Mouse (Mus musculus): ENCODE results near the gene Pgm2l1. TPM values are rescaled to one million over a fixed set of nuclear protein-coding genes. Genes with fewer than 3 reads are reported as not detected.

Pgm2l1 gene
- polyA plus RNA-seq, 1 experiment from 2014 or later: 0.96 TPM

DNA sequence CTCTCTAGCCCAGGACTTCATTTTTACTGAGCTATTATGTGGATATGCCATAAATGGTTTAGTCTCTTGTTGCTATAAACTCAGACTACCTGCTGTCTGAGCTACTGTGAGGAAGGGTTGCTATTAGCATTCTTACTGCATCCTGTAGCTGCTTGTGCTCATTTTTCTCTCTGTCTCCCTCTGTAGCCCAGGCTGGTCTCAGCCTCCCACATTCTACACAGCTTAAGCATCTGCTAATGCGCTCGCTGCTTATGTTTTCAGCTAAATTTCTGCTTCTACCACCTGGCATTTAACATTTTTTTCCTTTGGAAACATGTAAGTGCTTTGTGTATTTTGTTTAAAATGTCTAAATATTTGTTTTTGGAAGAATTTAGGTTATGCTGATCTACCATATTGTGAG is 68.6 kb downstream of the Pgm2l1 start:
- Histone ChIP-seq H3K9ac (replicated peaks) (no peak overlapping the region), H3K9me3 (ENCODE audit: low read length) (no peaks in the 10 kb centered on the region), H3K27ac (ENCODE audit: low read depth) (no peak overlapping the region), H3K4me2 (ENCODE audit: low read depth, low read length) (no peak overlapping the region), H3K27me3 (ENCODE audit: insufficient read depth, low read length) (no peaks in the 10 kb centered on the region), H3K4me3 (ENCODE audit: low read depth, low read length) (no peak overlapping the region), H3K4me1 (ENCODE audit: insufficient read depth) (no peaks in the 10 kb centered on the region), H3K36me3 (replicated peaks; ENCODE audit: insufficient read depth, low read length) (no peaks in the 10 kb centered on the region)
- TF ChIP-seq CTCF (IDR thresholded peaks at IDR 0.05; ENCODE audit: low read depth) (no peak), EP300 (IDR thresholded peaks at IDR 0.05; ENCODE audit: low read depth) (no peak)
- DNase-seq (no peak), ATAC-seq (no peak)
- WGBS (ENCODE audit: insufficient replicate concordance): 83% methylated on average over 2 of the region's 2 CpGs

GRCm38 (mm10) chr7:100296699-100297098 is 69.5 kb downstream of the Pgm2l1 start:
- TF ChIP-seq CTCF (IDR thresholded peaks at IDR 0.05; ENCODE audit: low read depth): no peak
- TF ChIP-seq EP300 (IDR thresholded peaks at IDR 0.05; ENCODE audit: low read depth): no peak
- ATAC-seq: no peak
- WGBS (ENCODE audit: insufficient replicate concordance): 79% methylated on average over 6 of the region's 6 CpGs
- H3K36me3 ChIP-seq (replicated peaks; ENCODE audit: insufficient read depth, low read length): no peaks in the 10 kb centered on the region
- no peak overlapping the region for H3K4me3 ChIP-seq (ENCODE audit: low read depth, low read length)
- no peaks in the 10 kb centered on the region for H3K4me1 ChIP-seq (ENCODE audit: insufficient read depth)
- H3K4me2 ChIP-seq (ENCODE audit: low read depth, low read length): no peak overlapping the region
- no peaks in the 10 kb centered on the region for H3K9me3 ChIP-seq (ENCODE audit: low read length)
- H3K27ac ChIP-seq (ENCODE audit: low read depth): no peak overlapping the region
- no peak for DNase-seq
- no peaks in the 10 kb centered on the region for H3K27me3 ChIP-seq (ENCODE audit: insufficient read depth, low read length)
- no peak overlapping the region for H3K9ac ChIP-seq (replicated peaks)

- no peak overlapping the region for H3K4me3 ChIP-seq (ENCODE audit: low read depth, low read length)
- no peak overlapping the region for H3K27ac ChIP-seq (ENCODE audit: low read depth)
- H3K4me1 ChIP-seq (ENCODE audit: insufficient read depth): no peaks in the 10 kb centered on the region
- no peak for ATAC-seq
- H3K36me3 ChIP-seq (replicated peaks; ENCODE audit: insufficient read depth, low read length): no peaks in the 10 kb centered on the region
- DNase-seq: no peak
- no peak overlapping the region for H3K4me2 ChIP-seq (ENCODE audit: low read depth, low read length)
- no peaks in the 10 kb centered on the region for H3K9me3 ChIP-seq (ENCODE audit: low read length)
- TF ChIP-seq CTCF (IDR thresholded peaks at IDR 0.05; ENCODE audit: low read depth) (no peak), EP300 (IDR thresholded peaks at IDR 0.05; ENCODE audit: low read depth) (no peak)
- WGBS (ENCODE audit: insufficient replicate concordance): 76% methylated on average over 14 of the region's 14 CpGs
- no peaks in the 10 kb centered on the region for H3K27me3 ChIP-seq (ENCODE audit: insufficient read depth, low read length)
- H3K9ac ChIP-seq (replicated peaks): no peak overlapping the region
These were observed 71.8 kb downstream of the Pgm2l1 start for GRCm38 (mm10) chr7:100298861-100299510.

GRCm38 (mm10) chr7:100301390-100301789 is 74.2 kb downstream of the Pgm2l1 start:
- Histone ChIP-seq H3K9ac (replicated peaks) (no peak overlapping the region), H3K9me3 (ENCODE audit: low read length) (no peaks in the 10 kb centered on the region), H3K36me3 (replicated peaks; ENCODE audit: insufficient read depth, low read length) (no peaks in the 10 kb centered on the region), H3K27me3 (ENCODE audit: insufficient read depth, low read length) (no peaks in the 10 kb centered on the region), H3K4me3 (ENCODE audit: low read depth, low read length) (no peak overlapping the region), H3K4me1 (ENCODE audit: insufficient read depth) (no peaks in the 10 kb centered on the region), H3K4me2 (ENCODE audit: low read depth, low read length) (no peak overlapping the region), H3K27ac (ENCODE audit: low read depth) (no peak overlapping the region)
- no peak for ATAC-seq
- WGBS (ENCODE audit: insufficient replicate concordance): 85% methylated on average over 3 of the region's 3 CpGs
- no peak for DNase-seq
- TF ChIP-seq EP300 (IDR thresholded peaks at IDR 0.05; ENCODE audit: low read depth) (no peak), CTCF (IDR thresholded peaks at IDR 0.05; ENCODE audit: low read depth) (no peak)

DNA sequence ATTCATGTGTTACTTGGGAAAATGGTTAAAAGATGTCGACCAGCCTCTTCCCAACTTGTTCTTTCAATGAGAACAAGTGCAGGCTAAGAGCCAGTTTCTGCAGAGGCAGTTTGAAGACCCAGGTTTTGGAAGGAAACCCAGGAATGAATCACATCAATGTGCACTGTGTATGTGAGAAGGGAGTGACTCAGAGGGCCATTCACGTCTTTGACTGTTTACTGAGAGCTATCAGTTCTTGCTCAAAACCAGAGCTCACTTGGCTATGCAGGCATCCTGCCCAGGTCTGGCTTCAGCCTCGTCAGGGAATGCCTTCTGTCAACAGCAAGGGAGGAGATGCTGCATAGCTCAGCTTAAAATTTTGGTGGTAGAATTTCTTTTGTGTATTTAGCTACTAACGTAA is 75.1 kb downstream of the Pgm2l1 start:
- 47% methylated on average over 4 of the region's 4 CpGs for WGBS (ENCODE audit: insufficient replicate concordance)
- H3K27ac ChIP-seq (ENCODE audit: low read depth): no peak overlapping the region
- no peaks in the 10 kb centered on the region for H3K36me3 ChIP-seq (replicated peaks; ENCODE audit: insufficient read depth, low read length)
- DNase-seq (no peak), ATAC-seq (no peak)
- H3K4me1 ChIP-seq (ENCODE audit: insufficient read depth): no peaks in the 10 kb centered on the region
- no peak for TF ChIP-seq EP300 (IDR thresholded peaks at IDR 0.05; ENCODE audit: low read depth)
- TF ChIP-seq CTCF (IDR thresholded peaks at IDR 0.05; ENCODE audit: low read depth): no peak
- H3K4me2 ChIP-seq (ENCODE audit: low read depth, low read length): no peak overlapping the region
- H3K9me3 ChIP-seq (ENCODE audit: low read length): no peaks in the 10 kb centered on the region
- H3K9ac ChIP-seq (replicated peaks): no peak overlapping the region
- no peak overlapping the region for H3K4me3 ChIP-seq (ENCODE audit: low read depth, low read length)
- no peaks in the 10 kb centered on the region for H3K27me3 ChIP-seq (ENCODE audit: insufficient read depth, low read length)

GRCm38 (mm10) chr7:100305894-100306293 is 78.7 kb downstream of the Pgm2l1 start:
- no peaks in the 10 kb centered on the region for H3K4me1 ChIP-seq (ENCODE audit: insufficient read depth)
- no peaks in the 10 kb centered on the region for H3K36me3 ChIP-seq (replicated peaks; ENCODE audit: insufficient read depth, low read length)
- no peaks in the 10 kb centered on the region for H3K27me3 ChIP-seq (ENCODE audit: insufficient read depth, low read length)
- no peak for DNase-seq
- no peak overlapping the region for H3K4me3 ChIP-seq (ENCODE audit: low read depth, low read length)
- no peak for TF ChIP-seq CTCF (IDR thresholded peaks at IDR 0.05; ENCODE audit: low read depth)
- H3K27ac ChIP-seq (ENCODE audit: low read depth): no peak overlapping the region
- H3K4me2 ChIP-seq (ENCODE audit: low read depth, low read length): no peak overlapping the region
- no peak overlapping the region for H3K9ac ChIP-seq (replicated peaks)
- H3K9me3 ChIP-seq (ENCODE audit: low read length): no peaks in the 10 kb centered on the region
- WGBS (ENCODE audit: insufficient replicate concordance): 79% methylated on average over 9 of the region's 9 CpGs
- no peak for ATAC-seq
